Mouse (Mus musculus): ENCODE measurements around the gene Zfp654. TPM values are rescaled to one million over a fixed set of nuclear protein-coding genes. Genes with fewer than 3 reads are reported as not detected.
"Not testable (repeated sequence)": the region's sequence is repeated elsewhere in the genome, so short reads cannot be mapped to it uniquely, and the experiment has no call there.

Zfp654 gene
- polyA plus RNA-seq, 1 experiment from 2014 or later, result 9.1 TPM

- ATAC-seq (ENCODE audit: insufficient number of reproducible peaks, insufficient read depth, low FRiP score, low TSS enrichment, low read depth), result no peak
- no peak overlapping the region for H3K4me2 ChIP-seq
- H3K27ac ChIP-seq, result no peak overlapping the region
- no peaks in the 10 kb centered on the region for H3K27me3 ChIP-seq
- H3K9ac ChIP-seq (replicated peaks), result no peak overlapping the region
- no peaks in the 10 kb centered on the region; the same call in 1 of the 2 replicates for H3K4me1 ChIP-seq (replicated peaks)
- H3K9me3 ChIP-seq, result no peaks in the 10 kb centered on the region
- H3K36me3 ChIP-seq, result no peaks in the 10 kb centered on the region
- no peak overlapping the region for H3K4me3 ChIP-seq (replicated peaks)
- 91% methylated on average over 3 of the region's 3 CpGs for WGBS
These were observed 25.9 kb upstream of the Zfp654 start for GRCm38 (mm10) chr16:64877314-64877713.

- H3K27ac ChIP-seq, result no peak overlapping the region
- 82% methylated on average over 4 of the region's 4 CpGs for WGBS
- ATAC-seq (ENCODE audit: insufficient number of reproducible peaks, insufficient read depth, low FRiP score, low TSS enrichment, low read depth), result no peak
These were observed 25.3 kb upstream of the Zfp654 start for GRCm38 (mm10) chr16:64876631-64877265.

GRCm38 (mm10) chr16:64875822-64876221 lies 24.4 kb upstream of the Zfp654 start:
- 74% methylated on average over 1 of the region's 1 CpGs for WGBS

More at GRCm38 (mm10) chr16:64876631-64877265, 25.3 kb upstream of the Zfp654 start:
- Histone ChIP-seq H3K4me2 (no peak overlapping the region), H3K4me3 (replicated peaks) (no peak overlapping the region), H3K9me3 (no peaks in the 10 kb centered on the region), H3K9ac (replicated peaks) (no peak overlapping the region), H3K27me3 (no peaks in the 10 kb centered on the region), H3K36me3 (no peaks in the 10 kb centered on the region), H3K4me1 (replicated peaks) (no peaks in the 10 kb centered on the region; the same call in 1 of the 2 replicates)

GRCm38 (mm10) chr16:64875384-64875783 lies 23.9 kb upstream of the Zfp654 start:
- no peaks in the 10 kb centered on the region; the same call in 1 of the 2 replicates for H3K4me1 ChIP-seq (replicated peaks)
- 94% methylated on average over 10 of the region's 10 CpGs for WGBS
- H3K27me3 ChIP-seq, result no peaks in the 10 kb centered on the region
- no peak overlapping the region for H3K4me3 ChIP-seq (replicated peaks)
- H3K27ac ChIP-seq, result no peak overlapping the region
- H3K4me2 ChIP-seq, result no peak overlapping the region
- H3K9me3 ChIP-seq, result no peaks in the 10 kb centered on the region
- H3K36me3 ChIP-seq, result no peaks in the 10 kb centered on the region
- no peak overlapping the region for H3K9ac ChIP-seq (replicated peaks)
- ATAC-seq (ENCODE audit: insufficient number of reproducible peaks, insufficient read depth, low FRiP score, low TSS enrichment, low read depth), result no peak

More at GRCm38 (mm10) chr16:64875822-64876221, 24.4 kb upstream of the Zfp654 start:
- Histone ChIP-seq H3K27ac (no peak overlapping the region), H3K9ac (replicated peaks) (no peak overlapping the region), H3K27me3 (no peaks in the 10 kb centered on the region), H3K4me1 (replicated peaks) (no peaks in the 10 kb centered on the region; the same call in 1 of the 2 replicates), H3K4me2 (no peak overlapping the region), H3K4me3 (replicated peaks) (no peak overlapping the region), H3K36me3 (no peaks in the 10 kb centered on the region), H3K9me3 (no peaks in the 10 kb centered on the region)
- ATAC-seq (ENCODE audit: insufficient number of reproducible peaks, insufficient read depth, low FRiP score, low TSS enrichment, low read depth), result no peak

GRCm38 (mm10) chr16:64873416-64874305 lies 22.2 kb upstream of the Zfp654 start:
- H3K27ac ChIP-seq, result peak overlapping the region; percentile 83
- WGBS, result 3% methylated on average over 29 of the region's 29 CpGs
- peak; percentile 92 for ATAC-seq (ENCODE audit: insufficient number of reproducible peaks, insufficient read depth, low FRiP score, low TSS enrichment, low read depth)

GRCm38 (mm10) chr16:64872841-64873240 lies 21.4 kb upstream of the Zfp654 start:
- H3K27ac ChIP-seq, result no peak overlapping the region
- H3K4me1 ChIP-seq (replicated peaks), result no peaks in the 10 kb centered on the region
- no peaks in the 10 kb centered on the region for H3K9me3 ChIP-seq
- ATAC-seq (ENCODE audit: insufficient number of reproducible peaks, insufficient read depth, low FRiP score, low TSS enrichment, low read depth), result no peak
- WGBS, result 18% methylated on average over 7 of the region's 7 CpGs
- H3K36me3 ChIP-seq, result no peaks in the 10 kb centered on the region
- no peak overlapping the region for H3K9ac ChIP-seq (replicated peaks)
- no peaks in the 10 kb centered on the region for H3K27me3 ChIP-seq
- H3K4me2 ChIP-seq, result peak overlapping the region; percentile 56
- H3K4me3 ChIP-seq (replicated peaks), result peak overlapping the region; percentile 17; the same call in 1 of the 2 replicates

More at GRCm38 (mm10) chr16:64873416-64874305, 22.2 kb upstream of the Zfp654 start:
- Histone ChIP-seq H3K9me3 (no peaks in the 10 kb centered on the region), H3K9ac (replicated peaks) (peak overlapping the region; percentile 65), H3K36me3 (no peaks in the 10 kb centered on the region), H3K27me3 (no peaks in the 10 kb centered on the region), H3K4me2 (peak overlapping the region; percentile 56), H3K4me3 (replicated peaks) (peak overlapping the region; percentile 62), H3K4me1 (replicated peaks) (no peaks in the 10 kb centered on the region; the same call in 1 of the 2 replicates)

GRCm38 (mm10) chr16:64872296-64872695 lies 20.8 kb upstream of the Zfp654 start:
- no peak for ATAC-seq (ENCODE audit: insufficient number of reproducible peaks, insufficient read depth, low FRiP score, low TSS enrichment, low read depth)
- Histone ChIP-seq H3K9me3 (no peaks in the 10 kb centered on the region), H3K9ac (replicated peaks) (no peak overlapping the region), H3K4me1 (replicated peaks) (no peaks in the 10 kb centered on the region), H3K27me3 (no peaks in the 10 kb centered on the region), H3K27ac (no peak overlapping the region), H3K4me2 (no peak overlapping the region), H3K36me3 (no peaks in the 10 kb centered on the region), H3K4me3 (replicated peaks) (no peak overlapping the region)
- WGBS, result 31% methylated on average over 3 of the region's 3 CpGs

GRCm38 (mm10) chr16:64869621-64870020 lies 18.2 kb upstream of the Zfp654 start:
- Histone ChIP-seq H3K9me3 (no peaks in the 10 kb centered on the region), H3K36me3 (no peaks in the 10 kb centered on the region), H3K4me2 (no peak overlapping the region), H3K9ac (replicated peaks) (no peak overlapping the region), H3K4me3 (replicated peaks) (no peak overlapping the region), H3K4me1 (replicated peaks) (no peaks in the 10 kb centered on the region), H3K27me3 (no peaks in the 10 kb centered on the region), H3K27ac (no peak overlapping the region)
- WGBS, result 76% methylated on average over 2 of the region's 2 CpGs
- ATAC-seq (ENCODE audit: insufficient number of reproducible peaks, insufficient read depth, low FRiP score, low TSS enrichment, low read depth), result no peak

- Histone ChIP-seq H3K9me3 (no peaks in the 10 kb centered on the region), H3K4me2 (no peak overlapping the region), H3K4me3 (replicated peaks) (no peak overlapping the region), H3K4me1 (replicated peaks) (no peaks in the 10 kb centered on the region), H3K27ac (no peak overlapping the region), H3K27me3 (no peaks in the 10 kb centered on the region), H3K36me3 (no peaks in the 10 kb centered on the region), H3K9ac (replicated peaks) (no peak overlapping the region)
- 67% methylated on average over 6 of the region's 6 CpGs for WGBS
- no peak for ATAC-seq (ENCODE audit: insufficient number of reproducible peaks, insufficient read depth, low FRiP score, low TSS enrichment, low read depth)
These were observed 17.2 kb upstream of the Zfp654 start for GRCm38 (mm10) chr16:64868613-64869012.

- WGBS, result 87% methylated on average over 8 of the region's 8 CpGs
- H3K4me2 ChIP-seq; H3K4me1 ChIP-seq (replicated peaks); H3K27me3 ChIP-seq; H3K9ac ChIP-seq (replicated peaks); H3K27ac ChIP-seq; H3K4me3 ChIP-seq (replicated peaks); H3K9me3 ChIP-seq; ATAC-seq (ENCODE audit: insufficient number of reproducible peaks, insufficient read depth, low FRiP score, low TSS enrichment, low read depth); H3K36me3 ChIP-seq: not testable (repeated sequence)
These were observed 14.4 kb upstream of the Zfp654 start for GRCm38 (mm10) chr16:64865841-64866240.

- Histone ChIP-seq H3K27me3 (no peaks in the 10 kb centered on the region), H3K9ac (replicated peaks) (no peak overlapping the region), H3K9me3 (no peaks in the 10 kb centered on the region), H3K27ac (no peak overlapping the region), H3K4me3 (replicated peaks) (no peak overlapping the region), H3K36me3 (peaks cover 34% of the 10 kb centered on the region), H3K4me1 (replicated peaks) (peaks cover 12% of the 10 kb centered on the region), H3K4me2 (no peak overlapping the region)
- no peak for ATAC-seq (ENCODE audit: insufficient number of reproducible peaks, insufficient read depth, low FRiP score, low TSS enrichment, low read depth)
- 81% methylated on average over 3 of the region's 3 CpGs for WGBS
These were observed 5.5 kb upstream of the Zfp654 start for GRCm38 (mm10) chr16:64856946-64857345.
